Mouse (Mus musculus): Measurements from ENCODE around the gene Nsmce1.

Gene Nsmce1

GRCm38 (mm10) chr7:125490947-125491735 lies at the start of gene Nsmce1:
Nsmce1 (minus strand) TSS chr7:125491596.
- in situ Hi-C loops (cut with MboI, MseI): loop anchor here in 1 of 2 experiments (25.0 kb wide), 1 partner anchor 871 kb away; the partner anchor contains the start of gene Lat

- in situ Hi-C loops (cut with MboI, MseI): no loop called here
Observed at GRCm38 (mm10) chr7:125541026-125541425, 49.6 kb upstream of the Nsmce1 start.

DNA sequence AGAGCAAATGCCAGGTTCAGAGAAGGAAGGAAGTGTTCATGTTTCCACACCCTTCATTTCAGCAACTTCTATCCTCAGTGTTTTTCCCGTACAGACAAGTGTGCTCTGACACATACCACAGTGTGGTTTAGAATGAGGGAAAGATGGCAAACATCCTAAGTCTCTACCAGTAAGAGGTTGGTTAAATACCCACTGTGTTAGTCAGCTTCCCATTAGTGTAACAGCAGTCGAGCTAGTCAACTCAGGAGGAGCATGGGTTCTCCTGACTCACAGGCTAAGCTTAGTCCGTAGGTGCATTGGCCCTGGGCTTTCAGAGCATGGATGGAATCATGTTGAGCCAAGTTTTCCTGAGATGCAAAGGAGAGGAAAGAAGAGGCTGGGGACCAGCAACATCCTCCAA lies 48.0 kb upstream of the Nsmce1 start:
- in situ Hi-C loops (cut with MboI, MseI): loop anchor here in 1 of 2 experiments (10.0 kb wide), 1 partner anchor 345 kb away; no protein-coding TSS in a partner anchor

- in situ Hi-C loops (cut with MboI, MseI): no loop called here
Observed at GRCm38 (mm10) chr7:125527901-125528580, 36.6 kb upstream of the Nsmce1 start.

DNA sequence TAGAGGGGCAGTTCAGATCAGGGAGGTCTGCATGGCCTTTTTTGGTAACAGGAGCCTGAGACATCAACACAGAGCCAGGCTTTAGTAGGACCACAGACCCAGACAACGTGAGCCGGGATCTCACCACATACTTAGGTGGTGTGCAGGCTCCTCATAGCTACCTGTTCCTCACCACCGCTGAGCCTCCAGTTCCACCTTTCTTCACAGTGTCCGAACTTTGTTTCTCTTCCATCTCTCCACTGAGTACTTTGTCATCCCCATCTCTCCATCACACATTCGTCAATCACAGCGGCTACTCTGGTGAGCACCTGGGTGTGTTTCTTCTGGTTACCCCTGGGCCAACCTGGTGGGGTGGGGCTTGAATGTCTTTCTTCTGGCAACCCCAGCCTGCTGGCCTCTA lies 35.8 kb upstream of the Nsmce1 start:
- in situ Hi-C loops (cut with MboI, MseI): no loop called here

GRCm38 (mm10) chr7:125523051-125523450 lies 31.7 kb upstream of the Nsmce1 start:
- in situ Hi-C loops (cut with MboI, MseI): no loop called here

DNA sequence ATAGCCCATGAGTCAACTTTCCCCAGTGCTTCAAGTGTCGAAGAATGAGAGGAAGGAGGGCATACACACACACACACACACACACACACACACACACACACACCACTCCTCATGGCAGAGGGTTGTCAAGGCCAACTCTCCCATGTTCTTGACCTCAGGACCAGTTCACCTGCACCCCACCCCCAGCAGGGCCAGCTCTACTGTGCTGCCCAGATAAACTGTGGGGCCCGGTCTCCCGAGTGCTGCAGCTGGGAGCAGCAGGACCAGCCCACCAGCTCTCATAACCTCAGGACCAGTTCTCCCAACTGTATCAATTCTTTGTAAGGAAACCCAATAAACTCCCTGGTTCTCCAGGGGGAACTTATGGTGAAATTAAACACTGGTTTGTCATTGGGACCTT lies 28.3 kb upstream of the Nsmce1 start:
- in situ Hi-C loops (cut with MboI, MseI): no loop called here

- in situ Hi-C loops (cut with MboI, MseI): no loop called here
Observed at GRCm38 (mm10) chr7:125517470-125517869, 26.1 kb upstream of the Nsmce1 start.

DNA sequence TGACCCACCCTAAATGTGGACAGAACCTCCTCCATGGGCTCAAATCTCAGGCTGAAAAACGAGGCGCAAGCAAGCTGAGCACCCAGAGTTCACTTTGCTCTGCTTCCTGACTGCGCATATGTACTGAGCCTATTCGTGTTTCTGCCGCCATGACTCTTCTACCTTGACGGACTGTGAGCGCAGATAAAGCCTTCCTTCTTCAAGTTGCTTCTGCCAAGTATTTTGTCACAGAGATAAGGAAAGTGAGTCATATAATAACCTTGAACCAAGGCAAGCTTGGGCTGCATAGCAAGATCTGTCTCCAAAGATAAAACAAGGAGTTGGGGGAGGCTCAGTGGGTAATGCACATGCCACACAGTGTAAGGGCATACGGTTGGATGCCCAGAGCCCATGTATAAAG lies 25.3 kb upstream of the Nsmce1 start:
- in situ Hi-C loops (cut with MboI, MseI): no loop called here

DNA sequence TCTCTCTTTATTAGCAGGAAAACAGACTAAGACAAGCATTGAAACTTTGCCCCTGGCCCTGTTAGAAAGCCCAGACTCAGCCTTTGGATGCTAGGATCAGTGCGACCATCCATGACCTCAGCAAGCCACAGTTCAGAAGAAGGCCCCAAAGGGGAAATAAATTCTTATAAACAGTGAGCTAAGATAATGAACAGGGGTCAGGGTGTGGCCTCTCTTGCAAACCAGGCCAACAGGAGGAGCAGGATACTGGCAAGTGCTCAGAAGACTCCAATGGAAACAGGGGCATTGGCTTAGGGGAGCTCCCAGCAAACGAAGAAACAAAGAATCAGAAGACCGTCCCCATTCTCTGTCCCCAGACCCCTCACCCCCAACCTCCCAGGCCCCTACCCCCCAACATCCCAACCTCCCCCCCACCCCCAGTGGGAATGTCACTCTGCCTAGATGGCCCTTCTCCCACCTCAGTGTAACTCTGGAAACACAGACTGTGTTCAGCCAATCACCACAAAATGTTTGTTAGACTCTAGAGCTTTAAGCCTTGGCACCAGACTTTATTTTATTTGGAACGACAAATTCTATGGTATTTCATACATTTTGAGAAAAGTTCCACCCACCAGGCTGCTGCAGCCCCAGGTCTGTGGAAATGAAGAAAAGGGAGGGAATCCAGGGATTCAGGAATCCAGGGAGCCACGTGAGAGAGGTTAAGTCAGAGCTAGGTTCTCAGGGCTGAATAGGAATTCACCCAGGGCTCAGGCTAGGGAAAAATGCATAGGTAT lies 23.9 kb upstream of the Nsmce1 start:
- in situ Hi-C loops (cut with MboI, MseI): no loop called here

DNA sequence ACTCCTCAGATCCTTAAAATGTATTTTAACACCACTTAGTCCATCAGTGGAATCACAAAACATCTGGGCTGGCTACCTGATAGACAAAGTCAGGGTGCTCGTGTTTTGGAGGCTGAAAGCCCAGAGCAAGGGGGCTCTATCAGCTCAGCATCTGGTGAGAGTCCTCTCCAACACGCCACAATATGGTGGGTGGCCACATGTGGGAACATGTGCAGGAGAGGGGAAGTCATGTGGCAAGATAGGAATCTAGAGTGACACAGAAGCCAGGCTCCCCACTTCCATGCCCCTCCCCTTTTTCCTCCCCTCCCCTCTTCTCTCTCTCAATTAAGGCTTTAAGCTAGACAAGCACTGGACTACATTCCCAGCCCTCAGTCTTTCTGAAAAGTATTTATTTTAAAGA lies 20.5 kb upstream of the Nsmce1 start:
- in situ Hi-C loops (cut with MboI, MseI): no loop called here

- in situ Hi-C loops (cut with MboI, MseI): no loop called here
Observed at GRCm38 (mm10) chr7:125511432-125511831, 20.0 kb upstream of the Nsmce1 start.

DNA sequence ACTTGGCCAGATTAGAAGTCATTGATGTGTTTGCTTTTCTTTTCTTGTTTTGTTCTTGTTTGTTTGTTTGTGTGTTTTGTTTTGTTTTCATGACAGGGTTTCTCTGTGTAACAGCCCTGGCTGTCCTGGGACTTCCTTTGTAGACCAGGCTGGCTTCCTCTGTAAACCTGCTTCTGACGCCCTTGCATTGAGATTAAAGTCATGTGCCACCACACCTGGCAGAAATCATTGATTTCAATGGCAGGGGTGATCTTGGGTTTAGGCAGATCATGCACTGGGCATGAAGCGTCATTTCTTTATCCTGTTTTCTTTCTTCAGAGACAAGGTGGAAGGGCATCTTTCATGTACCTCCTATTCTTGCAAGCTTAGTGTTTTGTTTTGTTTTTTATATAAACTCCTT lies 15.9 kb upstream of the Nsmce1 start:
- in situ Hi-C loops (cut with MboI, MseI): no loop called here

- in situ Hi-C loops (cut with MboI, MseI): no loop called here
Observed at GRCm38 (mm10) chr7:125505568-125505967, 14.2 kb upstream of the Nsmce1 start.

DNA sequence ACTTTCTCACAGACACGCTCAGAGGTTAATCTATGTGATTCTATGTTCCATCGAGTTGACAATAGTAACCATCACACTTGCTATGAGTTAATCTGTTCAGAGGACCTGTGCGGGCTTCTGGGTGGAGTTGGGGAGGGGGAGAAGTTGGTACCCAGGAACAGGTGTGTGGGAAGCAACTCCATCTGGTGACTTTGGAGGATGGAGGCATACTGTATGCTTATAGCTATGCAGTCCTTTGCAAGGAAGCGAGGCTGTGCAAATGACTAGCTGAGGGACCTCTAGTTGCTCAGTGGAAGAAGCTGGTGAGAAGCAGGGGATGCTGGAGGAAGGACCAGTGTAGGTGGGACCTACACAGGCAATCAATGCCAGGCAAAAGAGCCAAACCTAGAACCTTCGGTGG lies 13.2 kb upstream of the Nsmce1 start:
- in situ Hi-C loops (cut with MboI, MseI): no loop called here

DNA sequence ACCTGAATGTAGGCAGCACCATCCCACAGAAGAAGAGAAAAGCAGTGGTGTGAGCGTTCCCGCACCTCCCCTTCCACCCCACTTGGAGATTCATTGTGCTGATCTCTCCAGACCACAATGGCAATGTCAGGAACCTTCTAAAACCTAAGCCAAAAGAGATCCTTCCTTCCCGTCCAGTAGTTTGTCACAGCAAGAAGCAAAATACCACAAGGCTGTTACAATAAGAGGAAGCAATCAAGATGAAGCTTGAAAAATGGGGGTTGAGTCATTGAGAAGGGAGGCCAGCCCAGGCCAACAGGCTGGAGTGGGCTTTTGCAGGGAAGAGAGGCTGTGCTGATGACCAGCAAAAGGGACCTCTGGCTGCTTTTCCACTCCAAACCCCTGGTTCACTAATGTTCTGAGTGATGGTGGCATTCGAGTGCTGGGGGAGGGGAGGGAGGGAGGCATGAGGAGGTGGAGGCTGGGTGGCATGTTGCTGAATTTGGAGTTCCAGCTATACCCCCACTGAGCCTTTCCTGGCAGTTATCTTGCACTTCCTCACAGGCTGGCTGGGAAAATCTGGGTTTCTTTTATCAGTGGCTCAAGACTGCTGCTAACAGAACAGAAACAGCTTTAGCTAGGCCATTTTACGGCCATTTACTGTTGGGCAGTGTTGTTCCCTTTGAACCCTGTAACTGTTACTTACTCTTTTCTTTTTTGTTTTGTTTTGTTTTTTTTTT lies 12.1 kb upstream of the Nsmce1 start:
- in situ Hi-C loops (cut with MboI, MseI): no loop called here

DNA sequence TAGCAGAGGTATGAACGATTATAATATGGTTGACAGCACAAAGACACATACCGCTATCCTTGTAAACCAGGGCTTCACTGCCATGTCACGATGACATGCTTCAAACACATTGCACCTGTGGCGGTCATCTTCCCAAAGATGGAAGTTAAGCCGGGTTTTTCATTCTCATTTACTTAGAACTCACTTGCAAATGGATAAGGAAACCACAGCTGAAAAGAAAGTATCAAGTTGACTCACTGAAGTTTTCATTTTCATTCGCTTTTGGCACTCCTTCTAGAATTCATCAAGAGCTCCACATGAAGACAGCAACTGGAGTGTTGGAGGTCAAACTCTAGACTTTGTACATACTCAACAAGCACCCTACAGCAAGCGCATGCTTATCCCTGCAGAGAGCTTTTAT lies 9.5 kb upstream of the Nsmce1 start:
- in situ Hi-C loops (cut with MboI, MseI): no loop called here

DNA sequence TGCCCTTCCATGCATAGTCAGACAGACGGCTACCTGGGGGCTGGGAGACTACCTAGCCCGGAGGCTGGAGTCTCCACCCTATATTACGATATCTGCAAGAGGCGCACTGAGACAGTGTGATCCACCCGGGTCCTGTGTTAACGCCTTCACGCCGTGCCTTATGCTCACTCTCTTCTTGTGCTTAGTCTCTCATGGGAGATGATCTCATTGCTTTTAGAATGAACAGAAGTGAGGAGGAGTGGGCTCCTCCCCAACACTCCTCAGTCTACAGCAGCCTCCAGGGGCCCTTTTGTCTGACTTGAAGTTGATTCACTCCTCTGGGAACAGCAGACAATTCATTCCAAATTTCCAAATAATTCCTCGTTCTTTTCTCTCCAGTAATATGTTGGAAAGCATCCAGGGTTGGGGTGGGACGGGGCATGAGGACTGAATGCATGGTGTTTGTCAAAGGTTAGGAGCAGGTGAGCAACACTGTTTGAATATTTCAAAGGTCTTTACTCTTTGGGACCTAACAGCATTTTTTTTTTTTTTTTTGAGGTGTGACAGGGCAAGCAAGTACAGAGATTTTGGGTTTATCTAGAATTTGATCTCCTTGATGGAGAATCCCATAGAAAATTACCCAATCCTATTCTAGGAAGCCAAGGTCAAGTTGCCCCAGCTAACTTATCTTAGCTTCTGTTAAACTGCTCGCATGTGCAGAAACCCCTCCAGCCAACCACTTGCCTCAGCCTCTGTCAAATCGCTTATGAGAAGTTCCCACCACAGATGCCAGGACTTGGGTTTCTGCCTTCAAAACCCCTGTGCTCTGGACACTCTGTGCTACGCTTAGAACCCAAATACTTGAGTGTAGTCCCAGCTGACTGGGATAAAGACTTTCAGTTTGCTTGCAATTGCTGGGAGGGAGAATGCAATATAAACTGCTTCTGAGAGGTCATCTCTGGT lies 8.8 kb upstream of the Nsmce1 start:
- in situ Hi-C loops (cut with MboI, MseI): loop anchor here in 1 of 2 experiments (25.0 kb wide), 1 partner anchor 862 kb away; the partner anchor contains the start of gene Lat

GRCm38 (mm10) chr7:125495864-125496440 lies 4.6 kb upstream of the Nsmce1 start:
- in situ Hi-C loops (cut with MboI, MseI): loop anchor here in 1 of 2 experiments (25.0 kb wide), 1 partner anchor 866 kb away; the partner anchor contains the start of gene Lat

- in situ Hi-C loops (cut with MboI, MseI): loop anchor here in 1 of 2 experiments (25.0 kb wide), 1 partner anchor 870 kb away; the partner anchor contains the start of gene Lat
Observed at GRCm38 (mm10) chr7:125492551-125492950, 1.2 kb upstream of the Nsmce1 start.

Data from T-helper 17 cell (primary cell).